Mouse (Mus musculus) cerebral cortex, adult 2 months (tissue): Measurements from ENCODE around the gene Lsamp.

Experiments
- WGBS: fragments of 180-500 bp; shearing (Covaris S2); methylation state at CpG from one replicate; pipeline ENCODE4 v1.1.7; 2018; 5-methylcytosine and 5-hydroxymethylcytosine counted together

The Lsamp gene

DNA sequence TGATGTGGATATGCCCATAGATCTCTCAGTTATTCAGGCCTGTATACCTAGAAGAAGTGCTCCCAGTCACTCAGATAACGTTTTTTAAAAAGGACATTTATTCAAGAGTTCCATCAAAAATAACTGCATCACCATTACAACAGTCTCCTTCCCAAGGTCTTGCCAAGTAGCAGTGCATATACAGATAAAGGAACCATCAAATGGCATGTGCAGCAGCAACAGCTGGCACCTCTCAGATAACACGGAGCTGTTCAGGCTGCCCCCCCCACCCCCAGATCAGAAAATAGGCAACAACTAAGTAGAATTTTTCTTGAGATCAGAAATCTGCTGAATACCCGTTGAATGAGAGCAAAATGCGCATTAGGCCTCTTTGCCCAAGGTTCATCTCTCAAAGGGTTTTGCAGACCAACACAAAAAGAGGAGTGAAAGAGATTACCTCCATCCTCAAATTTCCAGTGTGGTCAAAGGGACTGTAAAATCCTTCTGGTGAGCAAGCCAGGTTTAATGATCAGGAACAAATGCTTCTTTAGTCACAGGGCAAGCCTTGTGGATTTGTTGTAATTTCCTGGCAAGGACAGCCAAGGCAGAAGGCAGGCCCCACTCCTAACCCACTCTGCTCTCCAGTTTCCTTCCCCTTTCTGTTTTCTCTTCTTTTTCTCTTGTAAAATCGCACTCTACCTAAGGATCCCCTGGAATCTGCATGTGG is 1842.9 kb downstream of the Lsamp start:
- 61% methylated on average over 5 of the region's 5 CpGs for WGBS

GRCm38 (mm10) chr16:41827605-41827948 is 1843.4 kb downstream of the Lsamp start:
- WGBS, result 83% methylated on average over 3 of the region's 3 CpGs

GRCm38 (mm10) chr16:41834637-41835036 is 1850.5 kb downstream of the Lsamp start:
- 78% methylated on average over 3 of the region's 3 CpGs for WGBS

DNA sequence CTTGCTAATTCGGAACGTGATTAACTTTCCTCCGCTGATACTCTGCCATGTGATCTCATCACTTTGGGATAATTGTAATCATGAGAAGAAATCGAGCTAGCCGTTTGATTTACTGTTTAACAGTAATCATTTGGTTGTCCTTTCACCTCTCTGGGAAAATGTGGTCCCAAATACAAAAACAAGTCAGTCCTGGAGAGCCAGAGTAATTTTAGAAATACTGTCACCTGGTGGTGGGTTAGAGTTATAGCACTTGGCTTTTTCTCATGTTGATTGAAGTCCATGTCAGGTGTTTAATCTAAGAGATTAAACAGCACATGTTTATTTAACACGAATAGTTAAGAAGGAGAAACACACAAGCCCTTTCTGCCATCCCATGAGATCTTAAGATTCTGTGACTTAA is 1851.6 kb downstream of the Lsamp start:
- 43% methylated on average over 6 of the region's 6 CpGs for WGBS

- WGBS, result 82% methylated on average over 2 of the region's 2 CpGs
These were observed 1855.7 kb downstream of the Lsamp start for GRCm38 (mm10) chr16:41839751-41840404.

- 54% methylated on average over 6 of the region's 6 CpGs for WGBS
These were observed 1862.7 kb downstream of the Lsamp start for GRCm38 (mm10) chr16:41846903-41847302.

DNA sequence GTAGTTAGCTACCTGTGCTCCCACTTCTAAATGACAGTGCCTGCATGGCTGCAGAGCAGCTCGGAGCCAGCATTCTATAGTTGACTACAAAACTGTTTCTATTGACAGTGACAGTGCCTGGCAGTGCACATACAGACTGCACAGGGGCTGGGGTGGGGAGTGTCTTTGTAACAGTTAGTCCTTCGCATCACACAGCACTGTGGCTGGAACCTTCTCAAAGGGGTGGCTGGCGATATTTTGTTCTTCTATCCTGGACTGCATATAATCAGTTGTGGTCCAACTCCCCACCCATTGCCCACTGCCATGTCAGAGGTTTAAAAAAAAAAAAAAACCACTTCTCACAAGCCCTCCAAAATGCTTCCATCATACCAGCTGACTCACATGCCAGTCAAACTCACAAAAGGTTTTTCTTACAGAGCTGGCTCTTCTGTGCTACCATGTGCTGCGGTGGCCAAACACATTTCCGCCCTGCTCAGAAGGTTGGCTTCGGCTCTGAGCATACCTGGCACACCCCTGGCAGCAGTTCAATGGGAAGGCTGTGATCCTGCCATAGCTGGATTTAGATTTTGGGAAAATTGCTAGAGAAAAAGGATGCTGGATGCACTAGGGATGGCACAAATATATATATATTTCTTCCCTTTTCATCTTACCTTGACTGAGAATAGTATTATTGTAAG is 1887.9 kb downstream of the Lsamp start:
- 63% methylated on average over 6 of the region's 6 CpGs for WGBS

- 79% methylated on average over 16 of the region's 16 CpGs for WGBS
These were observed 1904.5 kb downstream of the Lsamp start for GRCm38 (mm10) chr16:41888546-41889165.

GRCm38 (mm10) chr16:41900783-41901182 is 1916.6 kb downstream of the Lsamp start:
- 27% methylated on average over 2 of the region's 2 CpGs for WGBS

DNA sequence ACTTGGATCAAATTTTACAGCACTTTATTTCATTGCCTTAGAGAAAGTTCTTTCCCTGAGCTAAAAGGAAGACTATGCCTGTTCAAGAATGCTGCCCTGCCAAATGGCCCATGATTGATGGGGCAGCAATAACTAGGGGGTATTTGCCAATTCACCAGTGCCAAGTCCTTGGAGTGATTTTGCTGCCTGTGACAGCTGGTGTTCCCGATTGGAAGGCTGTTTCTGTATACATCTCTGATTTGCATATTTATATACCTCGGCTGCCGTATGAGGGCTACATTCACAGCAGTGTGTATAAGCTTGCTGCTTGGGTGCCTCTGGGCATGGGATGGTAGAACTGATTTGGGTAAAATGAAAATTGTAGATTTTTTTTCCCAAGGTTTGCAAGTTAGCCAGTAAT is 1919.5 kb downstream of the Lsamp start:
- 30% methylated on average over 3 of the region's 3 CpGs for WGBS

- WGBS, result 56% methylated on average over 4 of the region's 4 CpGs
These were observed 1928.5 kb downstream of the Lsamp start for GRCm38 (mm10) chr16:41912584-41913193.

- 54% methylated on average over 4 of the region's 4 CpGs for WGBS
These were observed 1929.2 kb downstream of the Lsamp start for GRCm38 (mm10) chr16:41913346-41913745.

GRCm38 (mm10) chr16:41916342-41916741 is 1932.2 kb downstream of the Lsamp start:
- 74% methylated on average over 3 of the region's 3 CpGs for WGBS

DNA sequence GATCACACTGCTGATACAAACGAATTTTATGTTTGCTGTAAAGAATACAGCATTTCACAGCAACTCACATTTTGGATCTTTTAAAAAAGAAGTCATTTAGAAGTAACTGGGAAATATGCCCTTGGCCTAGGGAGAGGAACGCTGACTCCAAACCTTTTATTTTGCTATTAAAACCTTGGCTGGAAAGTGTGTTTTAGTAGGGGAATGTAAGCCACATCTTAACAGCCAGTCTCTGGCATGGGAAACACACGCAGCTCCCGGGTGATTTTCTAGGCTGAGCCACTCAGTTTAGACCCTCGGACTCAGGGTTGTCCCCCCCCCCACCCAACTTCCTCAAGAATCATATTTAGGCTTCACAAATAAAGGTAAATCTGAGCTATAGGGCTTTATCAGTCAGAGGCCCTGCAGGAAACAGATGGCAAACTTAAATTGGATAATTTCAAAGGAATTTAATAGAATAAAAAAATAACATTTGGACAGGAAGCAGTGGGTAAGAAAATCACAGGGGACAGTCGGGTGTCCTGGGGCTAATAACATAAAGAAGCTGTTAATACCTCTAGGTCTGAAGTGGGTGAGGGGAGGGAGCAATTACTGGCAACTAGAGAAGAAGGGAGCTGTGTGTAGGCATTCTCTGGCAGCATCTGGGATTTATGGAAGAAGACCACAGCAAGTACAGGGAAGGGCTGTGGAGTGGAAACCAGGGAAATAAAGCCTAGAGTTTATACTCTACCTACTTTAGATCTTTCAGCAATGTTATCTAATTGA is 1933.1 kb downstream of the Lsamp start:
- WGBS, result 54% methylated on average over 6 of the region's 6 CpGs

- WGBS, result 78% methylated on average over 4 of the region's 4 CpGs
These were observed 1945.4 kb downstream of the Lsamp start for GRCm38 (mm10) chr16:41929546-41929945.

DNA sequence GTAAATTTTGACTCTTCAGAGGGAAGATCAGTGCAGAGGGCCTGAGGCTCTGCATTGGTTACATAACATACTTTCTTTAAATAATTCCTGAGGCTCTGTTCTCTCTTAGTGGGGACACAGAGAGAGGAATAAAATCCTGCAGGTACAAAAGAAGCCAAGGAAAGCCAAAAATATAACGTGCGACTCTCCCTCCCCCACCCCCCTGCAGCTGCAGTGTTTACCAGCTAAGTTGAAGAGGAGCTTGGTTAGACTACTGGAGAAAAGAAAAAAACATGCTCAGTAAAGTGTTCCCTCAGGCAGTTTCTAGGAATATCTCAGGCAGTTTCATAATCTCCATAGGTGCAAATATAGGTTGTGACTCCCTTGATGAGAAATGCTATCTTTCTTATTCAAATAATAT is 1951.5 kb downstream of the Lsamp start:
- 21% methylated on average over 2 of the region's 2 CpGs for WGBS

DNA sequence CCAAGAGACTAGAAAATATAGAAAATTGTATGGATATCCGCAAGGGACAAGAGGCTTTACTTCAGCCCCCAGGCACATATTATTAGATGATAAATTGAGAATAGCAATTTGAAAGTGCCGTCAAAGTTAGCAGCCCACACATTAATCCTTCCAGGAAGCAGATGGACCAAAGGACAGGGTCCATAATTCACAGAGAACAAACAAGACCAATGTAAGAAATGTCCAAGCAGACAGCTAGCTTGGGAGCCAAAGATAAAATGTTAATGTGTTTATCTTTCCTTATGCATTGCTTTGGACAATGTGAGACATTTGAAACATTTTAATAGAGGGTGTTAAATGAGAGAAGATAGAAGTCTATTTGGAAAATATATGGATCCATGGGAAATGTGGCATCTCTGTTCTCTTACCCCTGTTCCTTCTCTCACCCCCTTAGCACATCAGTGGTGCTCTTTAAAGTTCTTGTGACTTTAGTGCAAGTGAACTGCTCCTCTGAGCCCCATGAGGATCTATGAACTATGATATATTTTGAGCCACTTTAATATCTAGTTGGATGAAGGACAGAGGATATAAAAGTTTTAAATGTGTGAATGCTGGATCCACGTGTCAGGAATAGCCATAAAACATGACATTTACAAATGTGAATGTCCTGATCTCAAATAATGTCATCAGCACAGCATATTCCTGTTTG is 1952.9 kb downstream of the Lsamp start:
- WGBS, result 68% methylated on average over 3 of the region's 3 CpGs

DNA sequence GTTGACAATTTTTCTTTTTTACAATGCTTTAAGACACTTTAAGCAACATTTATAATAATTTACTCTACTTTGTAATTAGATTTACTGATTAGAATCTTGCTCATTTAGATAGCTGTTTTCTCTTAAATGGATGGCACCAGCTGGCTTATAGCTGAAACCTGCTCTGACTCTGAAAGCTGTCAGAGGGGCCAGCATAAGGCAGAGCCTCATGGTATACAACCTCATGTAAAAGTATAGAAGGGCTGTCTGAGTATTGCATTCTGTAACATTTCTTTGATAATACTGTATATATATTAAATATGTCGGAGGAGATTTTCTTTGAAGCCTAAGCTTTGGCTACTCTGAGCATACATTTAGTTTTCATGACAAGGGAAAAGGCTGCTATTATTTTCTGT is 1953.4 kb downstream of the Lsamp start:
- 69% methylated on average over 1 of the region's 1 CpGs for WGBS

- WGBS, result 59% methylated on average over 5 of the region's 5 CpGs
These were observed 1954.1 kb downstream of the Lsamp start for GRCm38 (mm10) chr16:41938258-41938657.

- WGBS, result 70% methylated on average over 7 of the region's 7 CpGs
These were observed 1957.6 kb downstream of the Lsamp start for GRCm38 (mm10) chr16:41941591-41942315.
